Mouse (Mus musculus) neural tube, embryonic 11.5 days (tissue): ENCODE measurements around the gene Gm49355. TPM values are rescaled to one million over a fixed set of nuclear protein-coding genes. Genes with fewer than 3 reads are reported as not detected.
"Not testable (repeated sequence)": the region's sequence is repeated elsewhere in the genome, so short reads cannot be mapped to it uniquely, and the experiment has no call there.

Source experiments
- ATAC-seq: fragments of 200-750 bp; cut with Nextera tagmentation; 2 replicates; pipeline ENCODE4 v1.8.0; 2017; ENCODE audit warnings: moderate number of reproducible peaks, mild to moderate bottlenecking, moderate TSS enrichment, moderate library complexity; ENCODE audit not compliant: insufficient read depth, low FRiP score, low TSS enrichment
- DNase-seq: peaks from one replicate; pipeline ENCODE4 v3.0.0-alpha.2; 2015; ENCODE audit warnings: low spot score
- H3K27ac ChIP-seq: fragments of 300-500 bp; sonication (generic); 2 replicates; pipeline ENCODE4 v1.5.1; 2014; ENCODE audit warnings: low read depth, mild to moderate bottlenecking, low read length
- H3K27me3 ChIP-seq: fragments of 300-500 bp; sonication (generic); 2 replicates; pipeline ENCODE4 v1.6.1; 2014; ENCODE audit warnings: mild to moderate bottlenecking, low read length, mixed read lengths; ENCODE audit not compliant: control insufficient read depth, insufficient read depth
- H3K36me3 ChIP-seq: fragments of 300-500 bp; sonication (generic); 2 replicates; pipeline ENCODE4 v1.6.1; 2014; ENCODE audit warnings: mild to moderate bottlenecking, low read length, moderate library complexity, mixed read lengths; ENCODE audit not compliant: control insufficient read depth, insufficient read depth
- H3K4me1 ChIP-seq: fragments of 300-500 bp; sonication (generic); 2 replicates; pipeline ENCODE4 v1.6.1; 2014; ENCODE audit warnings: low read length, mixed read lengths; ENCODE audit not compliant: control insufficient read depth, insufficient read depth
- H3K4me2 ChIP-seq: fragments of 300-500 bp; sonication (generic); 2 replicates; pipeline ENCODE4 v1.6.1; 2014; ENCODE audit warnings: low read depth, mild to moderate bottlenecking, moderate library complexity
- H3K4me3 ChIP-seq: fragments of 300-500 bp; sonication (generic); 2 replicates; pipeline ENCODE4 v1.5.1; 2014; ENCODE audit warnings: low read depth, low read length
- H3K9ac ChIP-seq: fragments of 300-500 bp; sonication (generic); 2 replicates; pipeline ENCODE4 v1.6.1; 2014; ENCODE audit warnings: mild to moderate bottlenecking, low read length
- H3K9me3 ChIP-seq: fragments of 300-500 bp; sonication (generic); 2 replicates; pipeline ENCODE4 v1.6.1; 2016; ENCODE audit warnings: low read length; ENCODE audit not compliant: control insufficient read depth
- WGBS: fragments of 180-500 bp; shearing (Covaris S2); extraction: QIAGEN DNeasy Blood & Tissue Kit; methylation state at CpG from one replicate; pipeline ENCODE4 v1.1.7; 2014; 5-methylcytosine and 5-hydroxymethylcytosine counted together
- polyA plus RNA-seq: library from polyadenylated mRNA; unstranded; fragments of >200 nt; fragmentation: Nextera tagmentation; extraction: Ambion mirVana; gene quantifications from 2 replicates; pipeline ENCODE4 v1.2.1, GENCODE M21; 2014

Gene Gm49355
- polyA plus RNA-seq, result 0.12 and 0.16 TPM in 2 replicates

GRCm38 (mm10) chr14:12283641-12284040 is at the start of gene Gm49355:
Gene Gm49355 (plus strand): TSS chr14:12283976.
- H3K4me1 ChIP-seq, result peaks cover 3% of the 10 kb centered on the region; the same call in 1 of the 2 replicates
- peak within 1 kb of the TSS; percentile 84 for H3K4me2 ChIP-seq
- no peaks in the 10 kb centered on the region for H3K27me3 ChIP-seq
- ATAC-seq (0 out of 2 replicates have a peak, but pooled peaks have one; percentile 4), DNase-seq (no peak)
- H3K27ac ChIP-seq, result peak within 1 kb of the TSS; percentile 73
- peak within 1 kb of the TSS; percentile 68 for H3K9ac ChIP-seq
- WGBS, result 80% methylated on average over 6 of the region's 6 CpGs
- H3K4me3 ChIP-seq, result peak within 1 kb of the TSS; percentile 55
- H3K9me3 ChIP-seq, result no peaks in the 10 kb centered on the region
- H3K36me3 ChIP-seq, result no peaks in the 10 kb centered on the region

- Histone ChIP-seq H3K36me3 (no peaks in the 10 kb centered on the region; the same call in 1 of the 2 replicates), H3K9me3 (no peaks in the 10 kb centered on the region), H3K27me3 (no peaks in the 10 kb centered on the region), H3K4me2 (no peak overlapping the region), H3K4me1 (no peaks in the 10 kb centered on the region), H3K9ac (no peak overlapping the region), H3K4me3 (no peak overlapping the region), H3K27ac (no peak overlapping the region)
- DNase-seq, result no peak
- ATAC-seq, result no peak
- 79% methylated on average over 4 of the region's 4 CpGs for WGBS
Measured at GRCm38 (mm10) chr14:12243726-12244125, 40.0 kb upstream of the Gm49355 start.

GRCm38 (mm10) chr14:12276031-12276430 is 7.7 kb upstream of the Gm49355 start:
- no peak overlapping the region for H3K9ac ChIP-seq
- no peaks in the 10 kb centered on the region for H3K27me3 ChIP-seq
- WGBS, result 57% methylated on average over 3 of the region's 3 CpGs
- H3K4me1 ChIP-seq, result no peaks in the 10 kb centered on the region
- H3K4me3 ChIP-seq, result no peak overlapping the region
- DNase-seq, result no peak
- H3K9me3 ChIP-seq, result no peaks in the 10 kb centered on the region
- H3K4me2 ChIP-seq, result no peak overlapping the region
- H3K36me3 ChIP-seq, result no peaks in the 10 kb centered on the region
- ATAC-seq, result no peak
- H3K27ac ChIP-seq, result no peak overlapping the region

- Histone ChIP-seq H3K36me3 (no peaks in the 10 kb centered on the region), H3K27ac (peak within 1 kb of the TSS; percentile 73), H3K9ac (peak within 1 kb of the TSS; percentile 68), H3K9me3 (no peaks in the 10 kb centered on the region), H3K27me3 (no peaks in the 10 kb centered on the region), H3K4me2 (peak within 1 kb of the TSS; percentile 84), H3K4me3 (peak within 1 kb of the TSS; percentile 55), H3K4me1 (peaks cover 3% of the 10 kb centered on the region; the same call in 1 of the 2 replicates)
- peak; percentile 99 for ATAC-seq
- peak; percentile 91 for DNase-seq
- 2% methylated on average over 46 of the region's 48 CpGs for WGBS
Measured at GRCm38 (mm10) chr14:12284141-12284912, 551 bp downstream of the Gm49355 start, which contains the start of gene 3830406C13Rik. Gene 3830406C13Rik (plus strand): TSS chr14:12284173.

GRCm38 (mm10) chr14:12289747-12290146 is 6.0 kb downstream of the Gm49355 start:
- H3K4me2 ChIP-seq, H3K4me1 ChIP-seq, DNase-seq, ATAC-seq, H3K27ac ChIP-seq, H3K9ac ChIP-seq, H3K27me3 ChIP-seq, H3K4me3 ChIP-seq, H3K36me3 ChIP-seq, H3K9me3 ChIP-seq: not testable (repeated sequence)

- Histone ChIP-seq H3K9ac (no peak overlapping the region), H3K27ac (no peak overlapping the region), H3K27me3 (no peaks in the 10 kb centered on the region), H3K9me3 (no peaks in the 10 kb centered on the region), H3K4me1 (no peaks in the 10 kb centered on the region), H3K36me3 (no peaks in the 10 kb centered on the region), H3K4me2 (no peak overlapping the region), H3K4me3 (no peak overlapping the region)
- 89% methylated on average over 7 of the region's 7 CpGs for WGBS
- DNase-seq, result no peak
- no peak for ATAC-seq
Measured at GRCm38 (mm10) chr14:12296391-12296790, 12.6 kb downstream of the Gm49355 start.

- H3K4me1 ChIP-seq, result no peaks in the 10 kb centered on the region
- H3K36me3 ChIP-seq, result no peaks in the 10 kb centered on the region
- no peak overlapping the region for H3K9ac ChIP-seq
- no peak for DNase-seq
- H3K27me3 ChIP-seq, result no peaks in the 10 kb centered on the region
- ATAC-seq, result no peak
- H3K9me3 ChIP-seq, result no peaks in the 10 kb centered on the region
- no peak overlapping the region for H3K27ac ChIP-seq
- no peak overlapping the region for H3K4me2 ChIP-seq
- H3K4me3 ChIP-seq, result no peak overlapping the region
Measured at GRCm38 (mm10) chr14:12299171-12299570, 15.4 kb downstream of the Gm49355 start.

GRCm38 (mm10) chr14:12299654-12300053 is 15.9 kb downstream of the Gm49355 start:
- H3K27ac ChIP-seq, result no peak overlapping the region
- H3K36me3 ChIP-seq, result no peaks in the 10 kb centered on the region
- no peaks in the 10 kb centered on the region for H3K9me3 ChIP-seq
- 52% methylated on average over 6 of the region's 6 CpGs for WGBS
- ATAC-seq, result no peak
- H3K4me2 ChIP-seq, result no peak overlapping the region
- H3K4me3 ChIP-seq, result no peak overlapping the region
- no peaks in the 10 kb centered on the region for H3K27me3 ChIP-seq
- H3K9ac ChIP-seq, result no peak overlapping the region
- no peak for DNase-seq
- H3K4me1 ChIP-seq, result no peaks in the 10 kb centered on the region

GRCm38 (mm10) chr14:12300275-12300674 is 16.5 kb downstream of the Gm49355 start:
- H3K4me3 ChIP-seq, result no peak overlapping the region
- H3K36me3 ChIP-seq, result no peaks in the 10 kb centered on the region
- H3K9ac ChIP-seq, result no peak overlapping the region
- DNase-seq, result no peak
- no peak overlapping the region for H3K4me2 ChIP-seq
- H3K4me1 ChIP-seq, result no peaks in the 10 kb centered on the region
- H3K27ac ChIP-seq, result no peak overlapping the region
- ATAC-seq, result no peak
- 74% methylated on average over 4 of the region's 4 CpGs for WGBS
- no peaks in the 10 kb centered on the region for H3K27me3 ChIP-seq
- no peaks in the 10 kb centered on the region for H3K9me3 ChIP-seq
